Mouse (Mus musculus) 416B (cell line): ENCODE results near the gene Olfr1497.
A peak's percentile ranks its signal among the peaks of the same experiment; 100 is the strongest.
"Not testable (repeated sequence)": the region's sequence is repeated elsewhere in the genome, so short reads cannot be mapped to it uniquely, and the experiment has no call there.

Source experiments
- DNase-seq: peaks from one replicate; pipeline ENCODE4 v3.0.0; 2011; ENCODE audit warnings: low read depth

The Olfr1497 gene

GRCm38 (mm10) chr19:13798102-13798501 lies at the start of gene Olfr1497:
Gene Olfr1497, minus strand, starts transcription at chr19:13798202.
- DNase-seq, result no peak

- DNase-seq, result no peak
These were observed 32.4 kb upstream of the Olfr1497 start, which contains the start of gene Olfr1500 for GRCm38 (mm10) chr19:13830388-13830787. Gene Olfr1500, minus strand, starts transcription at chr19:13830488.

GRCm38 (mm10) chr19:13828447-13828846 lies 30.4 kb upstream of the Olfr1497 start:
- DNase-seq, result no peak

- peak; percentile 67 for DNase-seq
These were observed 22.8 kb upstream of the Olfr1497 start for GRCm38 (mm10) chr19:13820847-13821246.

- no peak for DNase-seq
These were observed 21.3 kb upstream of the Olfr1497 start, which contains the start of gene Olfr1499 for GRCm38 (mm10) chr19:13819347-13819746. Gene Olfr1499, minus strand, starts transcription at chr19:13819447.

GRCm38 (mm10) chr19:13818827-13819226 lies 20.8 kb upstream of the Olfr1497 start:
- DNase-seq, result peak; percentile 72

- peak; percentile 38 for DNase-seq
These were observed 14.8 kb upstream of the Olfr1497 start for GRCm38 (mm10) chr19:13812823-13813222.

- DNase-seq, result not testable (repeated sequence)
These were observed 7.5 kb upstream of the Olfr1497 start for GRCm38 (mm10) chr19:13805486-13805885.

- no peak for DNase-seq
These were observed 20.4 kb downstream of the Olfr1497 start, which contains the start of gene Olfr1496 for GRCm38 (mm10) chr19:13777578-13777977. Gene Olfr1496, plus strand, starts transcription at chr19:13777878.

GRCm38 (mm10) chr19:13768565-13769276 lies 29.3 kb downstream of the Olfr1497 start:
- no peak for DNase-seq

- DNase-seq, result no peak
These were observed 33.7 kb downstream of the Olfr1497 start, which contains the start of gene Olfr1495 for GRCm38 (mm10) chr19:13764306-13764705. Gene Olfr1495, plus strand, starts transcription at chr19:13764606.

- DNase-seq, result no peak
These were observed 48.6 kb downstream of the Olfr1497 start for GRCm38 (mm10) chr19:13749366-13749765.
